Mouse (Mus musculus): ENCODE results near the gene Sipa1. TPM values are rescaled to one million over a fixed set of nuclear protein-coding genes. Genes with fewer than 3 reads are reported as not detected.
A peak's percentile ranks its signal among the peaks of the same experiment; 100 is the strongest.

The Sipa1 gene
- total and polyA plus RNA-seq, 2 experiments from 2014 or later, result 12.3 to 33.2 TPM

- Histone ChIP-seq H3K4me3 (ENCODE audit: low read depth, low read length) (peak overlapping the region; percentile 25), H3K27me3 (ENCODE audit: control insufficient read depth, insufficient read depth, low read length) (no peaks in the 10 kb centered on the region), H3K27ac (ENCODE audit: low read depth) (peak overlapping the region; percentile 90), H3K9ac (replicated peaks; ENCODE audit: low read depth, low read length) (peak overlapping the region; percentile 22; the same call in 1 of the 2 replicates), H3K36me3 (replicated peaks; ENCODE audit: control insufficient read depth, insufficient read depth, low read length) (peaks cover 77% of the 10 kb centered on the region), H3K4me2 (ENCODE audit: low read depth, low read length) (peak overlapping the region; percentile 59), H3K9me3 (replicated peaks; ENCODE audit: control insufficient read depth, low read length) (no peaks in the 10 kb centered on the region), H3K4me1 (ENCODE audit: control insufficient read depth, insufficient read depth) (peaks cover 8% of the 10 kb centered on the region; the same call in 1 of the 2 replicates)
- 6% methylated on average over 26 of the region's 26 CpGs for WGBS
- ATAC-seq (ENCODE audit: insufficient read depth, low read depth) (peak; percentile 93), DNase-seq (ENCODE audit: low spot score) (peak; percentile 90)
- TF ChIP-seq CTCF (IDR thresholded peaks at IDR 0.05; ENCODE audit: low read depth) (peak; percentile 33), EP300 (IDR thresholded peaks at IDR 0.05; ENCODE audit: low read depth) (no peak)
Measured at GRCm38 (mm10) chr19:5648401-5649297, 14.9 kb downstream of the Sipa1 start.

GRCm38 (mm10) chr19:5647791-5648190 is 15.7 kb downstream of the Sipa1 start:
- peaks cover 75% of the 10 kb centered on the region for H3K36me3 ChIP-seq (replicated peaks; ENCODE audit: control insufficient read depth, insufficient read depth, low read length)
- WGBS, result 95% methylated on average over 6 of the region's 6 CpGs

GRCm38 (mm10) chr19:5646731-5647330 is 16.7 kb downstream of the Sipa1 start:
- no peak overlapping the region for H3K4me2 ChIP-seq (ENCODE audit: low read depth, low read length)
- H3K9me3 ChIP-seq (replicated peaks; ENCODE audit: control insufficient read depth, low read length), result no peaks in the 10 kb centered on the region
- H3K4me1 ChIP-seq (ENCODE audit: control insufficient read depth, insufficient read depth), result peaks cover 8% of the 10 kb centered on the region; the same call in 1 of the 2 replicates
- H3K4me3 ChIP-seq (ENCODE audit: low read depth, low read length), result no peak overlapping the region
- TF ChIP-seq CTCF (IDR thresholded peaks at IDR 0.05; ENCODE audit: low read depth) (no peak), EP300 (IDR thresholded peaks at IDR 0.05; ENCODE audit: low read depth) (no peak)
- 89% methylated on average over 8 of the region's 8 CpGs for WGBS
- no peak overlapping the region for H3K9ac ChIP-seq (replicated peaks; ENCODE audit: low read depth, low read length)
- H3K36me3 ChIP-seq (replicated peaks; ENCODE audit: control insufficient read depth, insufficient read depth, low read length), result peaks cover 75% of the 10 kb centered on the region
- ATAC-seq (ENCODE audit: insufficient read depth, low read depth) (no peak), DNase-seq (ENCODE audit: low spot score) (no peak)
- H3K27me3 ChIP-seq (ENCODE audit: control insufficient read depth, insufficient read depth, low read length), result no peaks in the 10 kb centered on the region
- H3K27ac ChIP-seq (ENCODE audit: low read depth), result no peak overlapping the region

More at GRCm38 (mm10) chr19:5647791-5648190, 15.7 kb downstream of the Sipa1 start:
- Histone ChIP-seq H3K9ac (replicated peaks; ENCODE audit: low read depth, low read length) (0 out of 2 replicates have a peak overlapping the region, but pooled peaks have one; percentile 3), H3K9me3 (replicated peaks; ENCODE audit: control insufficient read depth, low read length) (no peaks in the 10 kb centered on the region), H3K4me2 (ENCODE audit: low read depth, low read length) (no peak overlapping the region), H3K27me3 (ENCODE audit: control insufficient read depth, insufficient read depth, low read length) (no peaks in the 10 kb centered on the region), H3K4me3 (ENCODE audit: low read depth, low read length) (no peak overlapping the region), H3K4me1 (ENCODE audit: control insufficient read depth, insufficient read depth) (peaks cover 8% of the 10 kb centered on the region; the same call in 1 of the 2 replicates), H3K27ac (ENCODE audit: low read depth) (peak overlapping the region; percentile 90)
- TF ChIP-seq EP300 (IDR thresholded peaks at IDR 0.05; ENCODE audit: low read depth) (no peak), CTCF (IDR thresholded peaks at IDR 0.05; ENCODE audit: low read depth) (no peak)
- no peak for DNase-seq (ENCODE audit: low spot score)
- no peak for ATAC-seq (ENCODE audit: insufficient read depth, low read depth)

GRCm38 (mm10) chr19:5645280-5645679 is 18.2 kb downstream of the Sipa1 start:
- Histone ChIP-seq H3K27ac (ENCODE audit: low read depth) (no peak overlapping the region), H3K27me3 (ENCODE audit: control insufficient read depth, insufficient read depth, low read length) (no peaks in the 10 kb centered on the region), H3K4me2 (ENCODE audit: low read depth, low read length) (no peak overlapping the region), H3K9me3 (replicated peaks; ENCODE audit: control insufficient read depth, low read length) (no peaks in the 10 kb centered on the region), H3K4me1 (ENCODE audit: control insufficient read depth, insufficient read depth) (peaks cover 8% of the 10 kb centered on the region; the same call in 1 of the 2 replicates), H3K36me3 (replicated peaks; ENCODE audit: control insufficient read depth, insufficient read depth, low read length) (peaks cover 75% of the 10 kb centered on the region), H3K9ac (replicated peaks; ENCODE audit: low read depth, low read length) (no peak overlapping the region), H3K4me3 (ENCODE audit: low read depth, low read length) (no peak overlapping the region)
- WGBS, result 96% methylated on average over 9 of the region's 9 CpGs
- DNase-seq (ENCODE audit: low spot score) (no peak), ATAC-seq (ENCODE audit: insufficient read depth, low read depth) (no peak)
- TF ChIP-seq EP300 (IDR thresholded peaks at IDR 0.05; ENCODE audit: low read depth) (no peak), CTCF (IDR thresholded peaks at IDR 0.05; ENCODE audit: low read depth) (no peak)

- whole genome bisulfite sequencing, result 83% methylated on average over 8 of the region's 8 CpGs
- Histone ChIP-seq H3K27ac (ENCODE audit: low read depth) (no peak overlapping the region), H3K4me2 (ENCODE audit: low read depth, low read length) (no peak overlapping the region), H3K27me3 (ENCODE audit: control insufficient read depth, insufficient read depth, low read length) (no peaks in the 10 kb centered on the region), H3K9me3 (replicated peaks; ENCODE audit: control insufficient read depth, low read length) (no peaks in the 10 kb centered on the region), H3K36me3 (replicated peaks; ENCODE audit: control insufficient read depth, insufficient read depth, low read length) (peaks cover 69% of the 10 kb centered on the region), H3K4me3 (ENCODE audit: low read depth, low read length) (no peak overlapping the region), H3K4me1 (ENCODE audit: control insufficient read depth, insufficient read depth) (peaks cover 11% of the 10 kb centered on the region), H3K9ac (replicated peaks; ENCODE audit: low read depth, low read length) (no peak overlapping the region)
- DNase-seq (ENCODE audit: low spot score) (no peak), ATAC-seq (ENCODE audit: insufficient read depth, low read depth) (no peak)
- TF ChIP-seq EP300 (IDR thresholded peaks at IDR 0.05; ENCODE audit: low read depth), result no peak
- no peak for TF ChIP-seq CTCF (IDR thresholded peaks at IDR 0.05; ENCODE audit: low read depth)
Measured at GRCm38 (mm10) chr19:5641641-5642040, 21.9 kb downstream of the Sipa1 start.
